Mouse (Mus musculus) cortical plate, adult 2 months (tissue): Measurements from ENCODE around the gene Cfap161.

ENCODE experiments used
- CTCF ChIP-seq: fragments of 200-500 bp; IDR thresholded peaks from 2 replicates; pipeline ENCODE4 v1.5.1; 2011; ENCODE audit warnings: mild to moderate bottlenecking, control low read depth, low read length; ENCODE audit not compliant: insufficient read depth; ENCODE audit errors: extremely low read depth
- POLR2A ChIP-seq: fragments of 200-500 bp; IDR thresholded peaks from 2 replicates; pipeline ENCODE4 v1.6.1; 2011; ENCODE audit warnings: mild to moderate bottlenecking, low read length, control low read depth; ENCODE audit not compliant: insufficient read depth; ENCODE audit errors: extremely low read depth

GRCm38 (mm10) chr7:83780881-83781280 is 13.8 kb downstream of the Cfap161 start:
- TF ChIP-seq POLR2A = no peak
- TF ChIP-seq CTCF = no peak
